Mouse (Mus musculus) MEL (cell line): ENCODE results near the gene Atxn10. TPM values are rescaled to one million over a fixed set of nuclear protein-coding genes. Genes with fewer than 3 reads are reported as not detected.

ENCODE experiments used
- DNase-seq: peaks from one replicate; pipeline ENCODE4 v3.0.0; 2011; ENCODE audit warnings: low read depth, low spot score
- H3K27ac ChIP-seq: 2 replicates; pipeline ENCODE4 v1.5.1; 2012; ENCODE audit warnings: low read depth, mild to moderate bottlenecking, control low read depth, low read length, moderate library complexity; ENCODE audit not compliant: control insufficient read depth
- H3K27me3 ChIP-seq, 2 experiments: fragments of 150-350 bp in 1 of 2; sonication (generic) in 1 of 2; 2 replicates each; pipeline ENCODE4 v1.6.1; 2012; ENCODE audit warnings: low read length in 2 of 2, mild to moderate bottlenecking in 2 of 2, improper control_type of control experiment in 1 of 2, moderate library complexity in 1 of 2; ENCODE audit not compliant: insufficient read depth in 2 of 2, control insufficient read depth in 1 of 2
- H3K36me3 ChIP-seq, 2 experiments: 2 replicates each; pipeline ENCODE4 v1.6.1; 2012 to 2014; ENCODE audit warnings: low read length in 2 of 2, improper control_type of control experiment in 1 of 2, inconsistent platforms in 1 of 2, mild to moderate bottlenecking in 1 of 2; ENCODE audit not compliant: insufficient read depth in 2 of 2, control insufficient read depth in 1 of 2
- H3K4me1 ChIP-seq, 2 experiments: fragments of 150-350 bp in 1 of 2; sonication (generic) in 1 of 2; 2 replicates each; pipeline ENCODE4 v1.6.1; 2012; ENCODE audit warnings: low read length in 2 of 2, improper control_type of control experiment in 1 of 2, mild to moderate bottlenecking in 1 of 2; ENCODE audit not compliant: insufficient read depth in 2 of 2, control insufficient read depth in 1 of 2
- H3K4me3 ChIP-seq, 2 experiments: fragments of 150-350 bp in 1 of 2; sonication (generic) in 1 of 2; 2 replicates each; pipeline ENCODE4 v1.5.1; 2012; ENCODE audit warnings: low read depth in 2 of 2, low read length in 2 of 2, mild to moderate bottlenecking in 2 of 2, moderate library complexity in 2 of 2, control low read depth in 1 of 2, improper control_type of control experiment in 1 of 2; ENCODE audit not compliant: control insufficient read depth in 1 of 2, insufficient read depth in 1 of 2
- H3K79me2 ChIP-seq: 2 replicates; pipeline ENCODE4 v1.6.1; 2012; ENCODE audit warnings: mild to moderate bottlenecking, low read length, moderate library complexity; ENCODE audit not compliant: control insufficient read depth, poor library complexity, insufficient read depth
- H3K9ac ChIP-seq: 2 replicates; pipeline ENCODE4 v1.6.1; 2012; ENCODE audit warnings: low read depth, mild to moderate bottlenecking, control low read depth, low read length, moderate library complexity; ENCODE audit not compliant: control insufficient read depth, poor library complexity, severe bottlenecking
- H3K9me3 ChIP-seq: fragments of 150-350 bp; sonication (generic); replicated peaks from 2 replicates; pipeline ENCODE4 v1.6.1; 2012; ENCODE audit warnings: mild to moderate bottlenecking, low read length, improper control_type of control experiment, moderate library complexity; ENCODE audit not compliant: insufficient read depth
- CHD1 ChIP-seq: IDR thresholded peaks from 2 replicates; pipeline ENCODE4 v1.6.1; 2012; ENCODE audit warnings: low read depth, mild to moderate bottlenecking, inconsistent platforms, low read length, improper control_type of control experiment
- CHD2 ChIP-seq: IDR thresholded peaks from 2 replicates; pipeline ENCODE4 v1.6.1; 2011; ENCODE audit warnings: low read length, improper control_type of control experiment
- CTCF ChIP-seq, 3 experiments: IDR thresholded peaks in 2 of 3; conservative IDR thresholded peaks in 1 of 3; 2 replicates each; pipeline ENCODE4 v1.5.1; 2011 to 2012; ENCODE audit warnings: low read length in 3 of 3, low read depth in 2 of 3, mild to moderate bottlenecking in 2 of 3, improper control_type of control experiment in 1 of 3, inconsistent platforms in 1 of 3, mixed read lengths in 1 of 3, moderate library complexity in 1 of 3; ENCODE audit not compliant: control insufficient read depth in 1 of 3, insufficient read depth in 1 of 3, poor library complexity in 1 of 3, severe bottlenecking in 1 of 3
- EP300 ChIP-seq, 2 experiments: IDR thresholded peaks; 2 replicates each; pipeline ENCODE4 v1.6.1; 2011; ENCODE audit warnings: improper control_type of control experiment in 2 of 2, low read length in 2 of 2, low read depth in 1 of 2, mild to moderate bottlenecking in 1 of 2
- ETS1 ChIP-seq: IDR thresholded peaks from 2 replicates; pipeline ENCODE4 v1.6.1; 2012; ENCODE audit warnings: low read depth, mild to moderate bottlenecking, inconsistent platforms, low read length, improper control_type of control experiment, moderate library complexity
- HCFC1 ChIP-seq: IDR thresholded peaks from 2 replicates; pipeline ENCODE4 v1.6.1; 2012; ENCODE audit warnings: low read depth, mild to moderate bottlenecking, inconsistent platforms, low read length, improper control_type of control experiment, moderate library complexity
- KAT2A ChIP-seq: conservative IDR thresholded peaks from 2 replicates; pipeline ENCODE4 v1.6.1; 2012; ENCODE audit warnings: low read depth, low read length, improper control_type of control experiment, inconsistent platforms
- MEF2A ChIP-seq: IDR thresholded peaks from 2 replicates; pipeline ENCODE4 v1.6.1; 2014; ENCODE audit warnings: low read depth, mild to moderate bottlenecking, inconsistent platforms, low read length, improper control_type of control experiment; ENCODE audit not compliant: poor library complexity, insufficient replicate concordance, severe bottlenecking; ENCODE audit errors: extremely low read depth
- NELFE ChIP-seq: IDR thresholded peaks from 2 replicates; pipeline ENCODE4 v1.6.1; 2011; ENCODE audit warnings: low read depth, low read length, improper control_type of control experiment
- POLR2AphosphoS2 ChIP-seq: IDR thresholded peaks from 2 replicates; pipeline ENCODE4 v1.6.1; 2011; ENCODE audit warnings: low read length, improper control_type of control experiment
- POLR2AphosphoS5 ChIP-seq: IDR thresholded peaks from 2 replicates; pipeline ENCODE4 v1.6.1; 2012; ENCODE audit warnings: low read depth, borderline replicate concordance, mild to moderate bottlenecking, inconsistent platforms, low read length, moderate library complexity, mixed read lengths
- RAD21 ChIP-seq: IDR thresholded peaks from 2 replicates; pipeline ENCODE4 v1.6.1; 2011; ENCODE audit warnings: mild to moderate bottlenecking, low read depth, low read length, improper control_type of control experiment
- RCOR1 ChIP-seq: IDR thresholded peaks from 2 replicates; pipeline ENCODE4 v1.6.1; 2012; ENCODE audit warnings: low read depth, mild to moderate bottlenecking, inconsistent platforms, low read length, improper control_type of control experiment
- SMC3 ChIP-seq: IDR thresholded peaks from 2 replicates; pipeline ENCODE4 v1.6.1; 2011; ENCODE audit warnings: low read depth, low read length, improper control_type of control experiment
- TAL1 ChIP-seq: IDR thresholded peaks from 2 replicates; pipeline ENCODE4 v1.6.1; 2012; ENCODE audit warnings: mild to moderate bottlenecking, inconsistent platforms, low read length, moderate library complexity, mixed read lengths
- UBTF ChIP-seq: IDR thresholded peaks from 2 replicates; pipeline ENCODE4 v1.6.1; 2012; ENCODE audit warnings: low read depth, mild to moderate bottlenecking, inconsistent platforms, low read length, improper control_type of control experiment, moderate library complexity, borderline replicate concordance; ENCODE audit not compliant: insufficient read depth
- USF1 ChIP-seq: IDR thresholded peaks from 2 replicates; pipeline ENCODE4 v1.6.1; 2014; ENCODE audit warnings: low read depth, mild to moderate bottlenecking, inconsistent platforms, low read length, improper control_type of control experiment, moderate library complexity
- ZC3H11A ChIP-seq: IDR thresholded peaks from 2 replicates; pipeline ENCODE4 v1.6.1; 2012; ENCODE audit warnings: low read depth, mild to moderate bottlenecking, inconsistent platforms, low read length, improper control_type of control experiment
- ZKSCAN1 ChIP-seq: IDR thresholded peaks from 2 replicates; pipeline ENCODE4 v1.6.1; 2012; ENCODE audit warnings: low read depth, mild to moderate bottlenecking, inconsistent platforms, low read length, improper control_type of control experiment, moderate library complexity
- ZNF384 ChIP-seq: IDR thresholded peaks from 2 replicates; pipeline ENCODE4 v1.6.1; 2012; ENCODE audit warnings: low read depth, mild to moderate bottlenecking, inconsistent platforms, low read length, improper control_type of control experiment
- polyA plus RNA-seq, 2 experiments: library from polyadenylated mRNA; stranded (reverse) in 1 of 2; unstranded in 1 of 2; fragments of >175 nt in 1 of 2; fragments of >200 nt in 1 of 2; gene quantifications; 2 replicates each; pipeline versions ENCODE4 v1.2.1 to v1.2.4; 2012; ENCODE audit warnings: low replicate concordance in 2 of 2, low read depth in 1 of 2; ENCODE audit not compliant: insufficient read length in 2 of 2, insufficient read depth in 1 of 2, missing spikeins in 1 of 2
- total RNA-seq: library from RNA; depleted of rRNA; stranded (reverse); fragments of 300-350 nt; gene quantifications from 2 replicates; pipeline ENCODE4 v1.2.3, GENCODE M21; 2012

Gene Atxn10
- total and polyA plus RNA-seq, 3 experiments: 24.5 to 75.6 (median 45.0) TPM

- TF ChIP-seq RCOR1: no peak
- TF ChIP-seq, all 39 proteins: peak for 0
Measured at GRCm38 (mm10) chr15:85373125-85373524, 37.1 kb downstream of the Atxn10 start (continued).

DNA sequence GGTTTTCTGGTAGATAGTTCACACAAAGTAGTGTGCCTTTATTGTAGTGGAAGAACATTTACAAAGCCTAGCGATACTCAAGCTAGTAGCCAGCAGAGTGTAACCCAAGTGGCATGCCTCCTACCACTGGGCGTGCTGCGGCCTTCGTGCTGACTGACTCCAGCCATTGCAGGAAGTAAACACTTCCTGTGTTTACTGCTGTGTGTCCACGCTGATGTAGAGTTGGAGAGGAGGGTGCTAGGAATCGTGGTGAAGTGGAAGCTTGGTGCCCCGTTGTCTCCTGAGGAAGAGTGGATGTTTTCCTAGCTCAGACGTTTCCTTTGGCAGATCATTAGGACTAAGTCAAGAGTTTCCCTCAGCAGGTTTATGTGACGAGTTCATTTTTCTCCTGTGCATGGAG, 47.4 kb downstream of the Atxn10 start:
- TF ChIP-seq CHD1: no peak
- TF ChIP-seq USF1: no peak
- TF ChIP-seq KAT2A: no peak
- TF ChIP-seq ZC3H11A: no peak
- no peak for TF ChIP-seq CHD2
- no peak for TF ChIP-seq CTCF (IDR thresholded peaks at IDR 0.05 in 2 of 3, conservative IDR thresholded peaks at IDR 0.05 in 1 of 3; ENCODE audit: control insufficient read depth in 1 of 3, insufficient read depth in 1 of 3, low read depth in 2 of 3, low read length in 3 of 3, poor library complexity in 1 of 3, severe bottlenecking in 1 of 3)
- no peak for TF ChIP-seq MEF2A
- no peak for TF ChIP-seq NELFE
- no peak for TF ChIP-seq ETS1
- TF ChIP-seq HCFC1: no peak
- TF ChIP-seq POLR2AphosphoS5: no peak
- TF ChIP-seq RCOR1: no peak
- no peak for TF ChIP-seq ZNF384
- no peak for TF ChIP-seq RAD21
- no peak for TF ChIP-seq UBTF
- TF ChIP-seq TAL1: no peak
- TF ChIP-seq, all 39 proteins: peak for 0
- Histone ChIP-seq H3K27ac (no peak overlapping the region), H3K4me1 (no peaks in the 10 kb centered on the region), H3K9ac (no peak overlapping the region), H3K27me3 (no peaks in the 10 kb centered on the region), H3K9me3 (no peaks in the 10 kb centered on the region), H3K4me3 (no peak overlapping the region), H3K36me3 (no peaks in the 10 kb centered on the region), H3K79me2 (no peaks in the 10 kb centered on the region)
- DNase-seq: no peak

- peak; percentile 16 for DNase-seq
- Histone ChIP-seq H3K4me3 (no peak overlapping the region), H3K36me3 (no peaks in the 10 kb centered on the region), H3K27ac (no peak overlapping the region), H3K27me3 (no peaks in the 10 kb centered on the region), H3K9ac (no peak overlapping the region), H3K79me2 (no peaks in the 10 kb centered on the region), H3K4me1 (no peaks in the 10 kb centered on the region), H3K9me3 (no peaks in the 10 kb centered on the region)
- no peak for TF ChIP-seq ZC3H11A
- TF ChIP-seq MEF2A: no peak
- peak; percentile 35 for TF ChIP-seq SMC3
- TF ChIP-seq CTCF (IDR thresholded peaks at IDR 0.05 in 2 of 3, conservative IDR thresholded peaks at IDR 0.05 in 1 of 3; ENCODE audit: control insufficient read depth in 1 of 3, insufficient read depth in 1 of 3, low read depth in 2 of 3, low read length in 3 of 3, poor library complexity in 1 of 3, severe bottlenecking in 1 of 3): peak; percentile 6 to 41 (median 36); a peak in 4 of 6 replicates
- no peak for TF ChIP-seq UBTF
- no peak for TF ChIP-seq POLR2AphosphoS2
- TF ChIP-seq CHD1: no peak
- no peak for TF ChIP-seq ZKSCAN1
- no peak for TF ChIP-seq EP300 (IDR thresholded peaks at IDR 0.05; ENCODE audit: low read depth in 1 of 2, low read length in 2 of 2)
- TF ChIP-seq, all 39 proteins: peak for 2
Measured at GRCm38 (mm10) chr15:85388696-85389095, 52.7 kb downstream of the Atxn10 start.
